Mouse (Mus musculus) midbrain, embryonic 16.5 days (tissue): ENCODE data around the gene Dscam. TPM values are rescaled to one million over a fixed set of nuclear protein-coding genes. Genes with fewer than 3 reads are reported as not detected.

Experiments used
- ATAC-seq: fragments of 200-750 bp; cut with Nextera tagmentation; 2 replicates; pipeline ENCODE4 v1.8.0; 2017; ENCODE audit warnings: moderate TSS enrichment
- H3K27ac ChIP-seq: fragments of 300-500 bp; sonication (generic); 2 replicates; pipeline ENCODE4 v1.5.1; 2014; ENCODE audit warnings: mild to moderate bottlenecking, low read length, mixed read lengths
- H3K27me3 ChIP-seq: fragments of 300-500 bp; sonication (generic); 2 replicates; pipeline ENCODE4 v1.6.1; 2014; ENCODE audit warnings: low read depth, low read length, mixed read lengths; ENCODE audit not compliant: control insufficient read depth, insufficient read depth
- H3K36me3 ChIP-seq: fragments of 300-500 bp; sonication (generic); 2 replicates; pipeline ENCODE4 v1.6.1; 2014; ENCODE audit warnings: mild to moderate bottlenecking, low read length, moderate library complexity, mixed read lengths; ENCODE audit not compliant: control insufficient read depth, insufficient read depth
- H3K4me1 ChIP-seq: fragments of 300-500 bp; sonication (generic); 2 replicates; pipeline ENCODE4 v1.6.1; 2014; ENCODE audit warnings: mild to moderate bottlenecking, low read length, mixed read lengths; ENCODE audit not compliant: control insufficient read depth, insufficient read depth
- H3K4me2 ChIP-seq: fragments of 300-500 bp; sonication (generic); 2 replicates; pipeline ENCODE4 v1.6.1; 2014; ENCODE audit warnings: mild to moderate bottlenecking, low read length, mixed read lengths
- H3K4me3 ChIP-seq: fragments of 300-500 bp; sonication (generic); 2 replicates; pipeline ENCODE4 v1.5.1; 2014; ENCODE audit warnings: low read depth, mild to moderate bottlenecking, low read length, moderate library complexity, mixed read lengths
- H3K9ac ChIP-seq: fragments of 300-500 bp; sonication (generic); 2 replicates; pipeline ENCODE4 v1.6.1; 2014; ENCODE audit warnings: low read depth, low read length, mixed read lengths
- H3K9me3 ChIP-seq: fragments of 300-500 bp; sonication (generic); replicated peaks from 2 replicates; pipeline ENCODE4 v1.6.1; 2014; ENCODE audit warnings: mild to moderate bottlenecking, low read length, mixed read lengths; ENCODE audit not compliant: control insufficient read depth, poor library complexity, severe bottlenecking
- WGBS: fragments of 180-500 bp; shearing (Covaris S2); extraction: QIAGEN DNeasy Blood & Tissue Kit; methylation state at CpG from one replicate; pipeline ENCODE4 v1.1.7; 2014; 5-methylcytosine and 5-hydroxymethylcytosine counted together
- polyA plus RNA-seq: library from polyadenylated mRNA; unstranded; fragments of >200 nt; fragmentation: Nextera tagmentation; extraction: Ambion mirVana; gene quantifications from 2 replicates; pipeline ENCODE4 v1.2.1, GENCODE M21; 2015

Gene Dscam
- polyA plus RNA-seq, 1 experiment from 2014 or later: 16.2 TPM

DNA sequence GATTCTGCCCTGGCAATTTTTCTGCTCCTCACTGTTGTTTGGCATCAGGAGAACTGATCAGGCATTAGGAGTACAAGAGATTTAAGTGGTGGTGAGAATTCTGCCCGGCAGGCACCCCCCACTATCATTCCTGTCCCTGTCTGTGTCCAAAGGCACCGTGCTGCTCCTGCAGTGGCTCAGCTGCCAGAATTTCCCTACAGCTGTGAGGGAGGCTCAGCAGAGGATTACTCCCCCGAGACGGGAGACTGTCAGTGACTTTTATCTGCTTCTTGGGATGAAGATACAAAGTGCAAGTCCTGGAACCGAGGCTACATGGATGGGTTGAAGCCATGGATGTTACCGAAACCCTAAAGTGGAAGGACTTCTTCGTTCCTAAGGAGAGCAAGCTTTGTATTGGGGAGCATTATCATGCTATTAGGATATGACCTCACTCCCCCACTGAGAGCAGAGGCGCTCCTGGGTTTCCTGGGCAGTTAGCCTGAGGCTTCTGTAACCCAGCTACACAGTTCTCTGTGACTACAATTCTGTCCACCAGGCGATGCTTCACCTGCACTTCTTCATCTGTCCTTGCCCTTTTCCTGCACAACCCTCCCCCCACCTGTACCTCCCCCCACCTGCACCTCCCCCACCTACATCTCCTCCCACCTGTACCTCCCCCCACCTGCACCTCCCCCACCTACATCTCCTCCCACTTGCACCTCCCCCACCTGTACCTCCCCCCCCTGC, 412.8 kb downstream of the Dscam start:
- Histone ChIP-seq H3K4me3 (no peak overlapping the region), H3K4me1 (peaks cover 68% of the 10 kb centered on the region), H3K9ac (no peak overlapping the region), H3K4me2 (peak overlapping the region; percentile 20; the same call in 1 of the 2 replicates), H3K27ac (peak overlapping the region; percentile 81), H3K27me3 (no peaks in the 10 kb centered on the region), H3K9me3 (no peaks in the 10 kb centered on the region), H3K36me3 (no peaks in the 10 kb centered on the region)
- WGBS: 1% methylated on average over 9 of the region's 9 CpGs
- ATAC-seq: no peak

DNA sequence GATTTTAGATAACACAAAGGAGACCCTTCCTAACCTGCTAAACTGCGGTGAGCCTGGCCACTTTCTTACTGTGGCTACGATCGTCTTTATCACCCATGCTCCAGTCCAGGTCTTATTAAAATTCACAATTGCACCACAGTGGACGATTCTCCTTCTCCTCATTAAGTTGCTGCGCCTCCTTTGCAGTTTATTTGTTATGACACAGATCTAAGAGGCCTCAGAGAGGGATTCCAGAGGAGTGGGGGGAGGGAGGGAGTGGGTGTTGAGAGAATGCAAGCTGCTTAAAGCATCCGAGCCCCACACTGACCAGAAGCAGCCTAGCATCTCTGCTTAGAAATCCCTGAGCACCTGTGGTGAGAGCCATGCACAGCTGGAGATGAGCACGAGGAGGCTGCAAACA, 413.6 kb downstream of the Dscam start:
- 2% methylated on average over 7 of the region's 7 CpGs for WGBS
- Histone ChIP-seq H3K4me1 (peaks cover 67% of the 10 kb centered on the region), H3K9ac (peak overlapping the region; percentile 12; the same call in 1 of the 2 replicates), H3K4me3 (no peak overlapping the region), H3K4me2 (no peak overlapping the region), H3K27ac (peak overlapping the region; percentile 81), H3K27me3 (no peaks in the 10 kb centered on the region), H3K36me3 (no peaks in the 10 kb centered on the region), H3K9me3 (no peaks in the 10 kb centered on the region)
- 0 out of 2 replicates have a peak, but pooled peaks have one; percentile 22 for ATAC-seq

DNA sequence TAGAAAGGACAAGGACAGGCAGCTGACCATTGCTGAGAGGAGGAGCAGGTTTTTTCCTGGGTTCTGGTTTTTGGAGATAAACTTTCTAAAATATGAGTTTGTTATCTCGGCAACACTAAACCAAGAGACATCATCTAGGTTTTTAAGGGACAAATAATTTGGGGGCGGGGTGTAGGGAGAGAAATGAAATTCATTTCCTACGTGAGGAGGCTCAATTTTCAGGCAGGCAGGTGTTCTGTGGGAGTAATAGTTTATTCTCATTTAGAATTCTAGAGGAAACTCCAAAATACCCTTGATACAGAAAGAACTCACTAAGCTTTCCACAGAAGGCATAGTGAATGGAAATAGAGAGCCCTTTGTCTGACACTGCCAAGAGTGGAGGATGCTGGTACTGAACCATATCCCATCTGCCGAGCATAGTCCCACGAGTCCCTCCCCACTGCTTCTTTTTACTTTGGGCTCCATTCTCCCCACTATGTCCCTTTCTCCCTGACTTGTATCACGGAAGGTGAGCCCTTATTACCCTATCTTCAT, 415.5 kb downstream of the Dscam start:
- H3K27ac ChIP-seq: peak overlapping the region; percentile 70
- no peak overlapping the region for H3K4me2 ChIP-seq
- H3K9me3 ChIP-seq: no peaks in the 10 kb centered on the region
- no peak for ATAC-seq
- H3K4me3 ChIP-seq: no peak overlapping the region
- H3K9ac ChIP-seq: no peak overlapping the region
- no peaks in the 10 kb centered on the region for H3K36me3 ChIP-seq
- WGBS: 62% methylated on average over 6 of the region's 6 CpGs
- no peaks in the 10 kb centered on the region for H3K27me3 ChIP-seq
- H3K4me1 ChIP-seq: peaks cover 51% of the 10 kb centered on the region

DNA sequence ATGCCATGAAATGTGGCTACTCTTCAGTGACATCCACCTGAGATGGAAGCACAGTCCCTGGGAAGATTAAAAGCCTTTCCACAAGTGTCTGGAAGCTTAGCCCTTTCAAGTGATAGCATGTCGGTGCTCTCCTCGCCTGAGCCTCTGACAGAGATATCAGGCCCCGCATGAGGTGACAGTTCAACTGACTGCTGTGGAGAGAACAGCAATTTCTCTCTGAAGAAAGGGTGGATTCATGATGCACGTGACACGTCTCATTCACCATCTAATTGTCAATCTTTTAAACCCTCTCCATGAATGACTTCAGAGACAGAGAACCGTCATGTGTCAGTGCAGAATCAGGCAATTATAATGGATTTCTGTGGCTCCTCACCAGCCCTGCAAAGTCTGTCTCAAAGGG, 416.2 kb downstream of the Dscam start:
- Histone ChIP-seq H3K4me2 (no peak overlapping the region), H3K9me3 (no peaks in the 10 kb centered on the region), H3K9ac (0 out of 2 replicates have a peak overlapping the region, but pooled peaks have one; percentile 6), H3K27me3 (no peaks in the 10 kb centered on the region), H3K36me3 (no peaks in the 10 kb centered on the region), H3K4me3 (no peak overlapping the region), H3K4me1 (peaks cover 51% of the 10 kb centered on the region), H3K27ac (peak overlapping the region; percentile 70)
- ATAC-seq: peak; percentile 46; the same call in 1 of the 2 replicates
- 9% methylated on average over 6 of the region's 6 CpGs for WGBS

DNA sequence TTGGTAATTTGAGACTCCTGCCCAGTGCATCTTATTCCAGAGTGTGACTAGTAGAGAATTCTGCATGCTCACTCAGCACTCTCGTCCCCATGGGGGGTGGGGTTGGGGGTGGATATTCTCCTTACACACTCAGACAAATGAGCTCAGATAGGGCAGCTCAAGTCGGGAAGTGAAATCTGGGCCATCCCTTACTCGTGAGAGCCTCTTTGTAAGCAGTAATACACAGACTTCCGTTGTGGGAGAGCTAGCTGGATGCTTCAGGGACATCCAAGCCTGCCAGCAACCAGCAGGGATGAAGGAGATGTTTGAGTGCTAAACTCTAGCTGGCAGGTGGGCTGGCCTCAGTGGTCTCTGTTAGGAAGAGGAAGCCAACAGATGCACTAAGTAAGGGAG, 416.8 kb downstream of the Dscam start:
- Histone ChIP-seq H3K4me2 (no peak overlapping the region), H3K4me1 (peaks cover 50% of the 10 kb centered on the region), H3K27me3 (no peaks in the 10 kb centered on the region), H3K4me3 (no peak overlapping the region), H3K9ac (no peak overlapping the region), H3K27ac (peak overlapping the region; percentile 70), H3K9me3 (no peaks in the 10 kb centered on the region), H3K36me3 (no peaks in the 10 kb centered on the region)
- peak; percentile 12; the same call in 1 of the 2 replicates for ATAC-seq
- WGBS: 22% methylated on average over 4 of the region's 4 CpGs

DNA sequence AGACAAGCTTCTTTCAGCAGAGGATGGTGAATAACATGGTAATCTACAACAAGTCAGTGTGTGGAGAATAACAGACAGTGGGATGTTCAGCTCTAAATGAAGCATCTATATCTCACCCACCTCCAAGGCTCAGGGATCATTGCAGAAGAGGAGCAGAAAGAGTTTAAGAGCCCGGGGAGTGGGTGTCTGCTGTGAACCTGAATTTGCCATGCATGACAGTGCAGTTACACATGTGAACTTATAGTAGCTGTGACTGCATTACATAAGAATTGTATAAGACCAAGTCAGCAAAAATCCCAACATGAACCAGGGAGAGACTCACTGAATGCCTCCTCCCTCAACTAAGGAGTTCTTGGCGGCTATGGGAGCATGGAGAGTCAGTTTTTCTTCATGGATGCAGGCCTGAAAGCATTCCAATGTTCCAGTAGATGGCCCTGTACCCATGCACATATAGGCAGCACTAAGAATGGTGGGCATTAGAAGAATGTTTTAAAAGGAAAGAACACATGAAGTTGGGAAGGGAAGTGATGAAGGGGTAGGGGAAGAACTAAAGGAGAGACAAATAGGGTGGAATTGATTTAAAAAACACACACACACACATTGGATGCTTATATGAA, 417.3 kb downstream of the Dscam start:
- no peak for ATAC-seq
- Histone ChIP-seq H3K27ac (no peak overlapping the region), H3K9ac (no peak overlapping the region), H3K9me3 (no peaks in the 10 kb centered on the region), H3K4me1 (peaks cover 45% of the 10 kb centered on the region), H3K4me3 (no peak overlapping the region), H3K27me3 (no peaks in the 10 kb centered on the region), H3K36me3 (no peaks in the 10 kb centered on the region), H3K4me2 (no peak overlapping the region)
- 71% methylated on average over 2 of the region's 2 CpGs for WGBS

DNA sequence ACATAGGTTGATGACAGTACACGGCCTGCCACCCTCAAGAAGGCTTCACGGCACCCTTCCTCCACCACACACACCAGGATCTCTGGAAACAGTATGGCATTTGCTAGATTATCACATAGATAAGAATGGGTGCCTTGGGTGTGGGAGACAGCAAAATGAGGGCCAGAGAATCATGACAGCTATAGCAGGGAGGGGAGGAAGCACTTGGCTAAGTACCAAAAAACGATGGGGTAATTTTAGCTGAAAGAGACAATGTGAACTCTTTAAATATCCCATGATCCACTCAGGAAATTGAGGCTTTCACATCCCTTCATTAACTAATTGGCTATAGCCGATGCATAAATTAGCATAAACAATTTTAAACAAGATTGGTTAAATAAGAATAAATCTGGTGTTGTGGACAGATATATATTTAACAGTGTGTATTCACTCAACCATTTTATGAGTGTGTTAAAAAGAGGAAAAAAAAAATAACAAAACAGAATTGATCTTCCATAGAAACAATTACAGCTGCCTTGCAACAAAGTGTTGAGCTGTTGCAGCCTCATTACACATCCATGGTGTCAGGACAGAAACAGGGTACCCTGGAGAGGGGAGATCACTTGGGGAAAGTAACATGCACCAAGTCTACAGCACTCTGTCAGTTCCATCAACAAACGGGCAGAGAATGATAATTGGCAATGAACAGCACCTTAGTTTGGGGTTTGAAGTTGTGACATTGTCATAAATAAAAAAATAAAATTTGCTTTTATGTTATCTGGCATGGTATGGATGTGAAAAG, 427.9 kb downstream of the Dscam start:
- no peak for ATAC-seq
- Histone ChIP-seq H3K9me3 (no peaks in the 10 kb centered on the region), H3K4me1 (no peaks in the 10 kb centered on the region), H3K36me3 (no peaks in the 10 kb centered on the region), H3K4me2 (no peak overlapping the region), H3K27ac (no peak overlapping the region), H3K27me3 (no peaks in the 10 kb centered on the region), H3K4me3 (no peak overlapping the region), H3K9ac (no peak overlapping the region)
- 79% methylated on average over 5 of the region's 5 CpGs for WGBS

DNA sequence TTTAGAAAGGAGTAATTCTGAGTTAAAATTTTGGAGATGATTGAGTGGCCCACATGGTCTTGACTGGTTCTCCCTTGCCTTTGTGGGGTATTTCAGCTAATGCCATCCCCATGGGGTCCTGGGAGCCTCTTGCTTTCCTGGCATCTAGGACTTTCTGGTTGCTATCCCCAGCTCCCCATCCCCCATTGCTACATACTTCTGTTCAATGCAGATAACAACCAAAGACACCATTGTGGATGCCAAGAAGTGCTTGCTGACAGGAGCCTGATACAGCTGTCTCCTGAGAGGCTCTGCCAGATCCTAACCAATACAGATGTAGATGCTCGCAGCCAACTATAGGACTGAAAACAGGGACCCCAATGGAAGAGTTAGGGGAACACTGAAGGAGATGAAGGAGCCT, 429.2 kb downstream of the Dscam start:
- Histone ChIP-seq H3K36me3 (no peaks in the 10 kb centered on the region), H3K4me2 (no peak overlapping the region), H3K4me1 (no peaks in the 10 kb centered on the region; the same call in 1 of the 2 replicates), H3K9me3 (no peaks in the 10 kb centered on the region), H3K4me3 (no peak overlapping the region), H3K27ac (no peak overlapping the region), H3K9ac (no peak overlapping the region), H3K27me3 (no peaks in the 10 kb centered on the region)
- no peak for ATAC-seq
- 86% methylated on average over 1 of the region's 1 CpGs for WGBS
